Mouse (Mus musculus): ENCODE results near the gene Agpat1. TPM values are rescaled to one million over a fixed set of nuclear protein-coding genes. Genes with fewer than 3 reads are reported as not detected.

Gene Agpat1
- 22.9 and 23.1 TPM in 2 replicates for polyA plus RNA-seq (2015; fragmentation: Nextera tagmentation; extraction: Ambion mirVana)

DNA sequence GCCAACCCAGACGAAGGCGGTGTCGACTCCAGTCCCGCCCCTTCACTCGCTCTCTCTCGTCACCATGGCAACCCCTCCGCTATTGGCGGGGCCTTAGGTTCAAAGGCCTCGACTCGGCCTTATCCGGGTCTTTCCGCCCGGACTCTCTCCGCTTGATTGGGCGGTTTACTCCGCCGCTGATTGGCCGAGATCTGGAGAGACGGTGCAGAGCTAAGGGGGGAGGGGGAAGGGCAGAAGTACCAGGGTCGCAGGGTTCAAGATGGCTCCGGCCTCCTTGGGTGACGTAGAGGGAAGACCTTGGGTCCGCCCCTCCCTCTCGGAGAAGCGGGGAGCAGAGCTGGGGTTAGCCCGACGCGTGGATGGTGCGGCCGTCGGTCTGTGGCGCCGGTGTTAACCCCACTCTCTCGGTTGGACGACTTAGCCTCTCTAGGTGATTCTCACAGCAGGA is at the start of gene Agpat1:
TSS of gene Agpat1 (plus strand) at position 202 of the 448 bp plus-strand sequence.

DNA sequence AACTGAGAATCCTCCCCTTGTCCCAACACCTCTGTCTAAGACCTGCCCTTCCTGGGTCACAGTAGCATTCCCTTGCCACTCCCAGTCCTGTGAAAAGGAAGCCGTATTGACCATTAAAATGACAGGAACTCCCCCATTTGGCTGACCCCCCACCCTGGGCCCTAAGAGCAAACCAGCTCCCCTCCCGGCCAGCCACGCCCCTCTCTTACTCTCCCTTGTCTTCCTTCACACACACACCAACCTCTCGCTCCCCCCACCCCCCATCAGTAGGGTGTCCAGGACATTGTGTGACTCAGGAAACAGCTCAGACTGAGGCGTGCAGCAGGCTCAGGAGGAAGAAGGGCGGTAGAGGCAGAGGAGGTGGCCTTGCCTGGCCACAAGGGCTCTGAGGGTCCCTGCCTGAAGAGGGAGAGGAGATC is 40.0 kb upstream of the Agpat1 start, which contains the start of gene Notch4:
TSS of gene Notch4 (plus strand) at position 266 of the 419 bp plus-strand sequence.

DNA sequence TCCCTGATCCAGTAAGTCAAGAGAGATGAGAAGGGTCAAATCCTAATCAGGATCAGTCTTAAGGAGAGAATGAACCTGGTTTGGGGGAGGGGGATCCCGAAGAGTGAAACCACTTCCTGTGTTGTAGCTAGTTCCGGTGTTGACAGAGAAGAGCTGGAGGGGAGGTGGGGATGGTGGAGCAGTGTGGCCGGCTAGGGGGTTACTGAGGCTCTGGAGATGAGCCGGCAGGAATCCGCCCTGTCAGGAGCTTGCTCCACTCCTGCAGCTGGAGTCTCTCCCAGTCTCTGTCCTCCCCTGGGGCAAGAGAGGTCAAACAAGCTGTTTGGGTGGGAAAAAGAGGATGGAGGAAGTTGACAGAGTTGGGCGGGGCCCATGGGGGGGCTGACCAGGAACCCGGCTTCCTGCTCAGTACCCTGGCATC is 14.4 kb upstream of the Agpat1 start, which contains the start of gene Gpsm3:
TSS of gene Gpsm3 (plus strand) at position 126 of the 421 bp plus-strand sequence.

DNA sequence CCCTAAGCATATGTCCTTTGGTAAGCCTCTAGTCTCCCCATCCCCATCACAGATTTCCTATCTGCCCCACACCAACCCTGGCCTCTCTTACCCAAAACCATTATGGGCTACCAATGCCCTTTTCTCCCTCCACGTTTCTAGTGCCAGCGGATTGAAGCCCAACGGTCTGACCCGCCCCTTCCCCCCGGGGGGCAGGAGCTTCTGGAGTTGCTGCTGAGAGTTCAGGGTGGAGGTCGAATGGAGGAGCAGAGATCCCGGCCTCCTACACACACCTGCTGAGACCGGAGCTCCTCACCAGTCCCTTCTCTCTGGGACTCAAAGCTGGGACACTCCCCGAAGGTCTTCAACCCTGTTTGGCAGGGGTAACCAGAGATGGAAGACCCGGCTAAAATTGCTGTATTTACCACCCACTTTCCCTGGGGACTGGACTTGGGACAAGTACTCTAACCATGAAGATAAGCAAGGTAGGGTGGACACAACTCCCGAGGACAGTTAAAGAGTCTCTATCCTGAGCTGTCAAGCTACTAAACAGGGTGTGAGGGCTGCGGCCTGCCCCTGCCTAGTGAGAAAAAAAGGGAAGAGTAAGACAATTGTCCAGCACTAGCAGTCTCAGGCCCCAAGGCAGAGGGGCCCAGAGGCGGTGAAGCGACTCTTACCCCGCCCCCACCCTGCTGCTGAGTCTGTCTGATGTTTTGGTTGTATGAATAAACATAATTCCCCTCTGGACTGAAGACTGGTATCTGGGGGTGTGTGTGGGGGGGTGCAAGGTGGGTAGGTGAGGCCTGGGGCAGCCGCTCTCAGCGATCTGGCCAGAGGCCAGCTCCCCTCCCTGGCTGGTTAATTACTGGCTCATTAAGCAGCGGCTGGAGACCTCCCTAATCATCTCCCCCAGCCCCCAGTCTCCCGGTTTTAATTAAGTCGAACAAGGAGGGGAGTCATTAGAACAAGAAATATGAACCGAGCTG is 12.8 kb upstream of the Agpat1 start, which contains the start of gene Pbx2:
TSS of gene Pbx2 (plus strand) at position 238 of the 965 bp plus-strand sequence.

DNA sequence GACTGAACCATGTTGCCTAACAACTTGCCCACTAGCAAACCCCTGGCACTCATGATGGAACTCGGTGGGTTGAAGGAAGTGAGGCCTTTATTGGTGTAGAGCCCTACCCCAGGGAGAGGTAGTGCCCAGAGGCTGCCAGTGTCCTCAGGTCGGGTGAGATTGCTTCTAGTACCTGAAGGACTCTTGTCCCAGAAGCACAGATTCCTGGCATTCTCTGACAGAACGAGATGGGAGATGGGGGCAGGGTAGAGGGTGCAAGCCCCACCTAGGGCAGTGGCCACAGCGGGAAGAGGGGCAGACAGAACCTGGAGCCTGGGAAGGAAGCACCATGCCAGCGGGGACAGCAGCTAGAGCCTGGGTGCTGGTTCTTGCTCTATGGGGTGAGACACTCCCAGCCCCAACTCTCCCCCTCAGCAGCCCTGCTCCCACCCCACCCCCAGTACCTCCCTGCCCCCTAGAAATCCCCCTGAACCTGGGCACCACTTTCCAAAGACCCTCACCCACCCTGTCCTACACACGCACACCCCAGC is 6.4 kb upstream of the Agpat1 start, which contains the start of gene Ager:
TSS of gene Ager (plus strand) at position 297 of the 530 bp plus-strand sequence.

DNA sequence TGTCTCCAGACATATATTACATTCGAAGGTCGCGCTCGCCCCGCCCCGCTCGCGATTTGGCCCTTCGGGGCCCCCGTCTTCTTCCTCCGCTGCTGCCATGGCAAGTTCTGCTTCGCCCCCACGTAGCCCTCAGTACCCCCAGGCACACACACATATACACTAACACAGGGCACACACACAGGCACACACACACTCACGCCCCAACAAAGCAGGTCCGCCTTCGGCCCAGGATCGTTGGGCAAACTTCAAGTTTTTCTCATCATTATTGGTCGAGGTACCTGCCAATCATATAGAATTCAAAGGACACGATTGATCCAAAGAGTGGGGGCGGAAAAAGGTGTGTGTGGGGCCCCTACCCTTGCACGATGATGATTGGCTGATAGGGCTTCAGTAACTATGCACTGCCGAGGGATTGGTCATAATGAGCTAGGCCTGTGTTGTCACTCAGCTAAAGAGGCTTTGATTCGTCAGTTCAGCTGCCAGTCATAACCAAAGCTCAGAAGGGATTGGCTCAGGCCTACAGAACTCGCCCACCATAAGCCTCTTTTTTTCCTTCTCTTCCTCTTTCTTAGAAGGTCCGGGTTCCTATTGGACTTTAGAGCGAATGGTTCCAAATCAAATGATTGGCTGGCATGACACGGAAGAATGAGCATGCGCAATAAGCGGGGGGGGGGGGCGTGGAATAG is 544 bp upstream of the Agpat1 start, which contains the start of gene Rnf5:
TSS of gene Rnf5 (minus strand) at position 316 of the 686 bp plus-strand sequence.

DNA sequence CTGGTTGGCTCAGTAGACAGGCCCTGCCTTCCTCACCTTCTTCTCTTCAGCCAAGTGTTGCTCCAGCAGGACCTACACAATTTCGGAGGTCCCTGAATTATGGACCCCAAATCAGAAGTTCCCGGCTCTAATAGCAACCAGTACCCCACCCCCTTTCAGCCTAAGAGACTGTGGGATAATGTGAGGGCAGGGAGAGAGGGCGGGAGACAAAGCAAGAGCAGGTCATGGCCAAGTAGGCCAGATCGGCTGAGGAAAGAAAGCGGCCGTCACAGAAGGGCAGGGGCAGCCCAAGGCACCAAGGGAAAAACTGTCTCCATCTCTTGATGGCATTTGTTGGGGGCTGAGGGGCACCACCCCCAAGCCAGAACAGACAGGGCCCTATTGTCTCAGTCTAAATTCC is 11.8 kb downstream of the Agpat1 start, which contains the start of gene Egfl8:
TSS of gene Egfl8 (minus strand) at position 101 of the 400 bp plus-strand sequence.

DNA sequence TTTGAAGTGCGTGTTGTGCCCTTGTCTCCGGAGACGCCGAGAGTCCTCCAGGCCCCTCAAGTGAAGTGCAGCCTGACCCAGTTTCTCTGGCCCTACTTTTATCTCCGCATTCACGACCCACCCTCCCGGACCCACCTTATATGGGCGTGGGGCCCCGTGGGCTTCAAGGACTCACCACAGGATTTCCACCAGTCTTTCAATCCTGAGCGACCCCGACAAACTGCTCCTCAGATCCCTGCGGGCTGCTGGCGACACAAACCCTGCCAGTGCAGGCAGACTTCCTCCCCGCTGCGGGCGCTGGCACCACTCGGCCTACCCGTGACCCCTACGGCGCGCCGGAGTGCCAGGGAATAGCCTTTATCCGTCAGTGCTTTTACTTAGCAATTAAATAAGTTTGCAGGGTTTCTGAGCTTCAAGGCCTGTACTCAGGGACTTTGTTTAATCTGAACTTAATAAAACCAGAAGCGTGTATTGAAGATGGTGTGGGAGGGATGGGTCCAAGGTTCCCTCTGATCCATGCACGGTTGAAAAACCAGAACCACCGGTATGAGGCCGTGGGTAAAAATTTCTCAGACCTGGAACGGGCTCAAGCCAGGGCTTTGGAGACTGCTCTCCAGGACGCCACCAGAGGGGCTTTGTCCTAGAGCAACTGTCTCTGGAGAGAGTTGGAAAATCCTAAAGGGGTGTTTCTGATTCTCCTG is 24.0 kb downstream of the Agpat1 start, which contains the start of gene Ppt2:
TSS of gene Ppt2 (minus strand) at position 568 of the 701 bp plus-strand sequence.

DNA sequence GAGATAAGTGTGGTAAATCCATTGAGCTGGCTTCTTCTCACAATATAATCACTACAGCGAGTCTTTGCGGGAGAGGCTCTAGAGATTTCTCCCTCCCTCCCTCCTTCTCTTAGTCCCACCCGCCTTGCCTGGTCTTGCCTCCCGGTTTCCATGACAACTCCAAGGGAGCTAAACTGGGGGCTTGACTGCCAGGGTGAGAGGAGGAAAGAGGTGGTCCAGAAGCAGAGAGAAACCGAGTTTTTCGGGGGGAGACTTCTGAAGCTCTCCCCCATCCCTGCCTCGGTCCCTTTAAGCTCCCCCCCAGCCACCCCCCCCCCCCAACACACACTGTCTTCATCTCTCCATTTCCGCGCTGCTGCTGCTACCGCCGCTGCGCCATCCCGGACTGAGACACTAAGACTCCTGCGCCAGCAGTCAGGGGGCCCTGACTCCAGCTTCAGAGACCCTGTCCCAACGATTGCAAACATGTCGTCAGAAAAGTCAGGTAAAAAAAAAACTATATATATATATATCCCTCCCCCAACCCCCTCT is 25.2 kb downstream of the Agpat1 start, which contains the start of gene Prrt1:
TSS of gene Prrt1 (plus strand) at position 313 of the 531 bp plus-strand sequence.

DNA sequence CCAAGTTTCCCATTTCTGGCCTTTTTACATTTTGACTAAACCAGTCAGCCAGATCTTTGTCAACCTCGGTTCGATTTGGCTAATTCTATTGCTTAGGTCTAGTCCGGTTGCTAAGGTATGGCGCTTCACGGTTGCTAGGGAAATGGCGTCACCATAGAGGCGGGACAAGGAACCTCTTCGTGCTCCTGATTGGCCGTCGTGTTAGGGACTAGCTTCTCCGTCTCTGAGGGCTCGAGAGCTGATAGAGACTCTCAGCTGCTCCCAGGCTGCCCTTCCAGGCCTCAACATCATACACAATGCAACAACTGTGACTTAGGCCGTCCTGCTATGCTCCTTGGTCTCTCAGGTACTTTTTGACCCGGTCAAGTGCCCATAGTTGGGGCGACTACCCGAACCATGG is 40.5 kb downstream of the Agpat1 start, which contains the start of gene Fkbpl:
TSS of gene Fkbpl (plus strand) at position 157 of the 400 bp plus-strand sequence.

DNA sequence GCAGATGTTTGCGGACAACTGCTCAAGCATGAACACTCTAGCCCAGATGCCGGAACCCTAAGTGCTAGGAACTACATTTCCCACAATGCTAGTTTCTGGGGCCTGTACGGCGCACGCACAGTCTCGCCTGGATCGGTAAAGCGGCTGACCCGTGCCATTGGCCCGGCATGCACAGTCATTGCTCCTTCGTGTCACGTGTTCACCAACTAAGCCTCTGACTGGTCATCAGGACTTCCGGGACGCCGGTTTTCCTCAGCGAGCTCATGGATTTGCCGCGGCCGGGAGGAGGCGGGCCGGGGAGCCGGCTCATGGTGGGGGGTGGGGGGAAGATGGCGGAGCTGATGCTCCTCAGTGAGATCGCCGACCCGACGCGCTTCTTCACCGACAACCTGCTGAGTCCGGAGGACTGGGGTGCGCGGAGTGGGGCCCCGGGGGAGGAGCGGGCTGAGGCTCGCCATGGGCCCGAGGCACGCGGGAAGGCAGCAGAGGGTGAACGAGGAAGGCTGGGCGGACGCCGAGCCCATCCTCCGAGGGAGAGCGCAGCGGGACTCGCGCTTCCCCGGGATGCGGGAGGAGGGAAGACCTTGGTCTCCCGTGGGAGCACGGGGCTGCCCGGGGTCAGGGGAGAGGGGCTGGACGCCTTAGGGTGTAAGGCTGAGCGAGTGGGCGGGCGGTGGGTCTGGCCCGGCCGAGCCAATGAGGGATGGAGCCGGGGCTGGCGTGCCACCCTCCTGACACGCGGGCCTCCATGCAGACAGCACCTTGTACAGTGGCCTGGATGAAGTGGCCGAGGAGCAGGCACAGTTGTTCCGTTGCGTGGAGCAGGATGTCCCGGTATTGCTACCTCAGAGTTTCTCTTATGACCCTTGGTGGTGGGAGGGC is 43.1 kb downstream of the Agpat1 start, which contains the start of gene Atf6b:
TSS of gene Atf6b (plus strand) at position 241 of the 882 bp plus-strand sequence.

Other genes starting within 250 kb of the Agpat1 start
- gene Btnl2, start 249.4 kb upstream of the Agpat1 start, polyA plus RNA-seq (2015; fragmentation: Nextera tagmentation; extraction: Ambion mirVana) = 0.20 and 0.27 TPM in 2 replicates
- 0.07 and 0.14 TPM in 2 replicates for gene Btnl1, start 227.1 kb upstream of the Agpat1 start, polyA plus RNA-seq (2015; fragmentation: Nextera tagmentation; extraction: Ambion mirVana)
- gene BC051142, start 205.4 kb upstream of the Agpat1 start, polyA plus RNA-seq (2015; fragmentation: Nextera tagmentation; extraction: Ambion mirVana) = 0.20 and 0.57 TPM in 2 replicates
- gene Btnl4, start 126.9 kb upstream of the Agpat1 start, polyA plus RNA-seq (2015; fragmentation: Nextera tagmentation; extraction: Ambion mirVana) = not detected in 2 replicates
- not detected in 2 replicates for gene Btnl6, start 86.9 kb upstream of the Agpat1 start, polyA plus RNA-seq (2015; fragmentation: Nextera tagmentation; extraction: Ambion mirVana)
- gene Notch4, start 40.0 kb upstream of the Agpat1 start, polyA plus RNA-seq (2015; fragmentation: Nextera tagmentation; extraction: Ambion mirVana) = 2.3 and 4.1 TPM in 2 replicates
- 43.9 and 63.3 TPM in 2 replicates for gene Gpsm3, start 14.5 kb upstream of the Agpat1 start, polyA plus RNA-seq (2015; fragmentation: Nextera tagmentation; extraction: Ambion mirVana)
- gene Pbx2, start 13.0 kb upstream of the Agpat1 start, polyA plus RNA-seq (2015; fragmentation: Nextera tagmentation; extraction: Ambion mirVana) = 7.4 and 9.3 TPM in 2 replicates
- 2.8 and 3.9 TPM in 2 replicates for gene Ager, start 6.4 kb upstream of the Agpat1 start, polyA plus RNA-seq (2015; fragmentation: Nextera tagmentation; extraction: Ambion mirVana)
- 70.9 and 75.6 TPM in 2 replicates for gene Rnf5, start 572 bp upstream of the Agpat1 start, polyA plus RNA-seq (2015; fragmentation: Nextera tagmentation; extraction: Ambion mirVana)
- 2.1 and 2.8 TPM in 2 replicates for gene Egfl8, start 11.7 kb downstream of the Agpat1 start, polyA plus RNA-seq (2015; fragmentation: Nextera tagmentation; extraction: Ambion mirVana)
- 10.5 and 14.2 TPM in 2 replicates for gene Ppt2, start 24.2 kb downstream of the Agpat1 start, polyA plus RNA-seq (2015; fragmentation: Nextera tagmentation; extraction: Ambion mirVana)
- gene Prrt1, start 25.3 kb downstream of the Agpat1 start, polyA plus RNA-seq (2015; fragmentation: Nextera tagmentation; extraction: Ambion mirVana) = 0.11 and 0.19 TPM in 2 replicates
- 6.8 and 8.6 TPM in 2 replicates for gene Fkbpl, start 40.5 kb downstream of the Agpat1 start, polyA plus RNA-seq (2015; fragmentation: Nextera tagmentation; extraction: Ambion mirVana)
- 18.6 and 26.1 TPM in 2 replicates for gene Atf6b, start 42.9 kb downstream of the Agpat1 start, polyA plus RNA-seq (2015; fragmentation: Nextera tagmentation; extraction: Ambion mirVana)
- gene Tnxb, start 66.3 kb downstream of the Agpat1 start, polyA plus RNA-seq (2015; fragmentation: Nextera tagmentation; extraction: Ambion mirVana) = 2.2 and 3.9 TPM in 2 replicates
- 2.7 and 2.8 TPM in 2 replicates for gene C4b, start 139.6 kb downstream of the Agpat1 start, polyA plus RNA-seq (2015; fragmentation: Nextera tagmentation; extraction: Ambion mirVana)
- not detected in 2 replicates for gene Cyp21a1, start 200.3 kb downstream of the Agpat1 start, polyA plus RNA-seq (2015; fragmentation: Nextera tagmentation; extraction: Ambion mirVana)
- 33.1 and 34.3 TPM in 2 replicates for gene Stk19, start 232.7 kb downstream of the Agpat1 start, polyA plus RNA-seq (2015; fragmentation: Nextera tagmentation; extraction: Ambion mirVana)
- 32.9 and 33.7 TPM in 2 replicates for gene Dxo, start 232.8 kb downstream of the Agpat1 start, polyA plus RNA-seq (2015; fragmentation: Nextera tagmentation; extraction: Ambion mirVana)
- 22.8 and 27.9 TPM in 2 replicates for gene Skiv2l, start 245.9 kb downstream of the Agpat1 start, polyA plus RNA-seq (2015; fragmentation: Nextera tagmentation; extraction: Ambion mirVana)
- 49.8 and 51.5 TPM in 2 replicates for gene Nelfe, start 246.1 kb downstream of the Agpat1 start, polyA plus RNA-seq (2015; fragmentation: Nextera tagmentation; extraction: Ambion mirVana)

Measured in spleen, postnatal 0 days (tissue).